In genomic region chr16:17804449-17804912, GRCm38 (mm10) we compare ENCODE assay signal across 9 mouse cellular contexts. TPM values are rescaled to one million over a fixed set of nuclear protein-coding genes. Genes with fewer than 3 reads are reported as not detected.
A peak's percentile ranks its signal among the peaks of the same experiment; 100 is the strongest.
DNase-seq lines count a peak whose midpoint lies in the region; ATAC-seq and TF ChIP-seq lines count a peak whose summit lies in the region.
"Had no signal": no experiment of that assay in that cellular context is flagged by ENCODE, and none has a peak within 500 bp of the region (broad histone marks: within the 10 kb centered on the region; RNA-seq: fewer than 3 reads in every experiment).

No protein-coding gene starts in this region.

- TF ChIP-seq POLR2A in embryonic fibroblast, embryonic 13.5 days (IDR thresholded peaks at IDR 0.05; ENCODE audit: low read depth, low read length) = no peak
- no peak for TF ChIP-seq POLR2A in olfactory bulb, adult 2 months (IDR thresholded peaks at IDR 0.05; ENCODE audit: insufficient read depth, low read depth, low read length)

- no peak for DNase-seq in heart, postnatal 14 days
- no peak for DNase-seq in G1E (ENCODE audit: low spot score)
- DNase-seq in ovary, postnatal 14 days (ENCODE audit: low spot score) = no peak
- DNase-seq in left cerebral cortex, postnatal 4 days = no peak

- H3K4me2 ChIP-seq in heart, embryonic 12.5 days = peak overlapping the region; percentile 70
- peak overlapping the region; percentile 60 for H3K4me2 ChIP-seq in limb, embryonic 12.5 days

- H3K4me1 ChIP-seq in heart, embryonic 12.5 days (replicated peaks) = peaks cover 65% of the 10 kb centered on the region
- H3K4me1 ChIP-seq in G1E (ENCODE audit: insufficient read depth, low read depth, low read length) = peaks cover 8% of the 10 kb centered on the region
- H3K4me1 ChIP-seq in embryonic fibroblast, embryonic 13.5 days (ENCODE audit: control insufficient read depth, insufficient read depth, low read length) = peaks cover 52% of the 10 kb centered on the region
- H3K4me1 ChIP-seq in limb, embryonic 12.5 days (replicated peaks) = peaks cover 99% of the 10 kb centered on the region
- peaks cover 43% of the 10 kb centered on the region for H3K4me1 ChIP-seq in olfactory bulb, adult 2 months (ENCODE audit: control insufficient read depth, insufficient read depth, low read length)

- no peak overlapping the region for H3K27ac ChIP-seq in heart, embryonic 12.5 days (ENCODE audit: poor library complexity, severe bottlenecking)
- H3K27ac ChIP-seq in embryonic fibroblast, embryonic 13.5 days (ENCODE audit: insufficient read depth, low read length) = 0 out of 2 replicates have a peak overlapping the region, but pooled peaks have one; percentile 6
- no peak overlapping the region for H3K27ac ChIP-seq in limb, embryonic 12.5 days
- H3K27ac ChIP-seq in olfactory bulb, adult 2 months (ENCODE audit: insufficient read depth, low read depth, low read length) = no peak overlapping the region

- peaks cover 3% of the 10 kb centered on the region; the same call in 1 of the 2 replicates for H3K36me3 ChIP-seq in heart, embryonic 12.5 days
- no peaks in the 10 kb centered on the region for H3K36me3 ChIP-seq in G1E (replicated peaks)
- H3K36me3 ChIP-seq in limb, embryonic 12.5 days = peaks cover 61% of the 10 kb centered on the region

- 0 out of 2 replicates have a peak overlapping the region, but pooled peaks have one; percentile 37 for H3K9ac ChIP-seq in heart, embryonic 12.5 days
- peak overlapping the region; percentile 35; the same call in 1 of the 2 replicates for H3K9ac ChIP-seq in limb, embryonic 12.5 days (replicated peaks)

- no peaks in the 10 kb centered on the region for H3K9me3 ChIP-seq in heart, embryonic 12.5 days (replicated peaks)
- H3K9me3 ChIP-seq in G1E (replicated peaks) = peaks cover 13% of the 10 kb centered on the region
- H3K9me3 ChIP-seq in limb, embryonic 12.5 days = no peaks in the 10 kb centered on the region

- H3K4me3 ChIP-seq in heart, embryonic 12.5 days = peak overlapping the region; percentile 40
- peak overlapping the region; percentile 34; the same call in 1 of the 2 replicates for H3K4me3 ChIP-seq in G1E (ENCODE audit: low read depth, low read length)
- H3K4me3 ChIP-seq in embryonic fibroblast, embryonic 13.5 days (ENCODE audit: insufficient read depth, low read length) = no peak overlapping the region
- H3K4me3 ChIP-seq in limb, embryonic 12.5 days (replicated peaks) = peak overlapping the region; percentile 32
- peak overlapping the region; percentile 31 for H3K4me3 ChIP-seq in olfactory bulb, adult 2 months (ENCODE audit: insufficient read depth, low read depth, low read length)

- 6% methylated on average over 33 of the region's 33 CpGs for WGBS in heart, embryonic 12.5 days
- 3% methylated on average over 33 of the region's 33 CpGs for WGBS in limb, embryonic 12.5 days
- 6% methylated on average over 33 of the region's 33 CpGs for WGBS in olfactory bulb, adult 2 months

- intact Hi-C loops in heart, postnatal 14 days (cut with DNase I) = no loop called here
- intact Hi-C loops in left cerebral cortex, postnatal 4 days (cut with DNase I) = no loop called here

- peaks cover 85% of the 10 kb centered on the region for H3K27me3 ChIP-seq in heart, embryonic 12.5 days (replicated peaks)
- H3K27me3 ChIP-seq in G1E (ENCODE audit: insufficient read depth, low read length) = peaks cover 70% of the 10 kb centered on the region
- H3K27me3 ChIP-seq in limb, embryonic 12.5 days = peaks cover 70% of the 10 kb centered on the region

- TF ChIP-seq CTCF in G1E (IDR thresholded peaks at IDR 0.05; ENCODE audit: low read depth, low read length) = no peak
- no peak for TF ChIP-seq CTCF in embryonic fibroblast, embryonic 13.5 days (IDR thresholded peaks at IDR 0.05; ENCODE audit: borderline replicate concordance, insufficient read depth, low read length)
- TF ChIP-seq CTCF in olfactory bulb, adult 2 months (IDR thresholded peaks at IDR 0.05; ENCODE audit: insufficient read depth, low read depth, low read length) = no peak

- ATAC-seq in heart, embryonic 12.5 days (ENCODE audit: insufficient number of reproducible peaks, low FRiP score) = no peak
- ATAC-seq in G1E (ENCODE audit: extremely low read depth, insufficient number of reproducible peaks, low FRiP score, poor library complexity, severe bottlenecking) = no peak
- ATAC-seq in limb, embryonic 12.5 days (ENCODE audit: insufficient number of reproducible peaks, insufficient read depth, low FRiP score, low TSS enrichment, low read depth) = peak; percentile 26; the same call in 1 of the 2 replicates

RNA-seq across cellular contexts. Expression of gene Scarf2, which starts 7.4 kb away (rescaled TPM):
- polyA plus RNA-seq in heart, embryonic 12.5 days (2016; fragmentation: Nextera tagmentation; extraction: Ambion mirVana) = 15.8 and 17.4 TPM in 2 replicates
- 10 to 100 TPM in 1 of 2 experiments, 1 to 10 TPM in 1; 9.8 to 10.2 TPM for total RNA-seq in heart, postnatal 14 days (2021)
- total RNA-seq in G1E (2014; fragmentation: Nextera tagmentation) (not detected in 2 replicates), G1E (2017) (0.06 TPM in 1 of 2 replicates, not detected in the other)
- not detected in 2 replicates for polyA plus RNA-seq in G1E (2012)
- 46.1 and 46.5 TPM in 2 replicates for polyA plus RNA-seq in embryonic fibroblast, embryonic 13.5 days (2011; ENCODE audit: insufficient read length, low read depth, missing spikeins)
- 41.0 and 46.3 TPM in 2 replicates for polyA plus RNA-seq in limb, embryonic 12.5 days (2016; fragmentation: Nextera tagmentation; extraction: Ambion mirVana)
- not detected in 2 replicates for polyA plus RNA-seq in olfactory bulb, adult 2 months (2012; ENCODE audit: insufficient read depth, insufficient read length, low replicate concordance, missing spikeins)
- 1 to 10 TPM; 5.6 to 6.3 TPM for total RNA-seq in left cerebral cortex, postnatal 4 days (2021)
- total RNA-seq: neutrophil, adult 5-6 weeks had no signal

RNA-seq across cellular contexts. Expression of gene B830017H08Rik, which starts 28.4 kb away (rescaled TPM):
- polyA plus RNA-seq in heart, embryonic 12.5 days (2016; fragmentation: Nextera tagmentation; extraction: Ambion mirVana) = not detected in 2 replicates
- total RNA-seq in heart, postnatal 14 days (2021) = not detected
- total RNA-seq in G1E (2014; fragmentation: Nextera tagmentation) (not detected in 2 replicates), G1E (2017) (0.33 TPM in 1 of 2 replicates, not detected in the other)
- polyA plus RNA-seq in G1E (2012) = 0.17 and 0.23 TPM in 2 replicates
- not detected in 2 replicates for polyA plus RNA-seq in embryonic fibroblast, embryonic 13.5 days (2011; ENCODE audit: insufficient read length, low read depth, missing spikeins)
- 0.27 and 0.56 TPM in 2 replicates for polyA plus RNA-seq in limb, embryonic 12.5 days (2016; fragmentation: Nextera tagmentation; extraction: Ambion mirVana)
- not detected in 2 replicates for polyA plus RNA-seq in olfactory bulb, adult 2 months (2012; ENCODE audit: insufficient read depth, insufficient read length, low replicate concordance, missing spikeins)
- 1 to 10 TPM; 3.9 to 4.3 TPM for total RNA-seq in left cerebral cortex, postnatal 4 days (2021)
- total RNA-seq: neutrophil, adult 5-6 weeks had no signal

RNA-seq across cellular contexts. Expression of gene Car15, which starts 33.7 kb away (rescaled TPM):
- 1.5 and 1.7 TPM in 2 replicates for polyA plus RNA-seq in heart, embryonic 12.5 days (2016; fragmentation: Nextera tagmentation; extraction: Ambion mirVana)
- total RNA-seq in heart, postnatal 14 days (2021) = 1 to 10 TPM; 1.5 to 2.5 TPM
- total RNA-seq in G1E (2014; fragmentation: Nextera tagmentation) = 2.3 and 2.4 TPM in 2 replicates
- total RNA-seq in G1E (2017) = 2.3 and 3.3 TPM in 2 replicates
- 0.13 and 0.89 TPM in 2 replicates for polyA plus RNA-seq in G1E (2012)
- polyA plus RNA-seq in embryonic fibroblast, embryonic 13.5 days (2011; ENCODE audit: insufficient read length, low read depth, missing spikeins) = 0.90 and 1.4 TPM in 2 replicates
- 2.9 and 3.6 TPM in 2 replicates for polyA plus RNA-seq in limb, embryonic 12.5 days (2016; fragmentation: Nextera tagmentation; extraction: Ambion mirVana)
- polyA plus RNA-seq in olfactory bulb, adult 2 months (2012; ENCODE audit: insufficient read depth, insufficient read length, low replicate concordance, missing spikeins) = not detected in 2 replicates
- 1 to 10 TPM; 6.8 to 7.1 TPM for total RNA-seq in left cerebral cortex, postnatal 4 days (2021)

RNA-seq across cellular contexts. Expression of gene Klhl22, which starts 45.1 kb away (rescaled TPM):
- 42.7 and 44.4 TPM in 2 replicates for polyA plus RNA-seq in heart, embryonic 12.5 days (2016; fragmentation: Nextera tagmentation; extraction: Ambion mirVana)
- total RNA-seq in heart, postnatal 14 days (2021) = 10 to 100 TPM; 18.2 to 21.7 TPM
- total RNA-seq in G1E (2014; fragmentation: Nextera tagmentation) (not detected in 2 replicates), G1E (2017) (0.06 and 2.1 TPM in 2 replicates)
- polyA plus RNA-seq in G1E (2012) = not detected in 2 replicates
- polyA plus RNA-seq in embryonic fibroblast, embryonic 13.5 days (2011; ENCODE audit: insufficient read length, low read depth, missing spikeins) = 53.4 and 63.8 TPM in 2 replicates
- 87.7 and 88.5 TPM in 2 replicates for polyA plus RNA-seq in limb, embryonic 12.5 days (2016; fragmentation: Nextera tagmentation; extraction: Ambion mirVana)
- not detected in 2 replicates for polyA plus RNA-seq in olfactory bulb, adult 2 months (2012; ENCODE audit: insufficient read depth, insufficient read length, low replicate concordance, missing spikeins)
- 10 to 100 TPM; 86.2 to 95.3 TPM for total RNA-seq in left cerebral cortex, postnatal 4 days (2021)

Comparison
In these comparisons a context has a peak if more than half of its experiments do, and no peak if none do; other contexts are left out.
1. RNA of gene Scarf2, which starts 7.4 kb away (polyA plus RNA-seq): 46.1 to 46.5 TPM in embryonic fibroblast, embryonic 13.5 days, 41.0 to 46.3 TPM in limb, embryonic 12.5 days and 15.8 to 17.4 TPM in heart, embryonic 12.5 days; not detected in G1E and not detected in olfactory bulb, adult 2 months; every median in the first group is over 10 times any median in the second.